Mouse (Mus musculus) thymus, postnatal 4 days (tissue): Measurements from ENCODE around the gene Ctxn1.

Source experiments
- DNase-seq: peaks from one replicate; pipeline ENCODE4 v3.0.0; 2021

Ctxn1 gene

GRCm38 (mm10) chr8:4249213-4249612 is 9.9 kb downstream of the Ctxn1 start:
- no peak for DNase-seq

GRCm38 (mm10) chr8:4247951-4248540 is 11.0 kb downstream of the Ctxn1 start, which contains the start of gene Tgfbr3l:
Gene Tgfbr3l (plus strand): TSS chr8:4248214.
- no peak for DNase-seq

GRCm38 (mm10) chr8:4247241-4247640 is 11.8 kb downstream of the Ctxn1 start:
- DNase-seq, result no peak

- DNase-seq, result no peak
Observed at GRCm38 (mm10) chr8:4245737-4246136, 13.3 kb downstream of the Ctxn1 start.

- no peak for DNase-seq
Observed at GRCm38 (mm10) chr8:4245061-4245460, 14.0 kb downstream of the Ctxn1 start.

GRCm38 (mm10) chr8:4239193-4239890 is 19.7 kb downstream of the Ctxn1 start:
- no peak for DNase-seq

- peak; percentile 100 for DNase-seq
Observed at GRCm38 (mm10) chr8:4238434-4239192, 20.5 kb downstream of the Ctxn1 start, which contains the start of the genes Map2k7 and Gm49320. Gene Map2k7 (plus strand): TSS chr8:4238740. Gene Gm49320 (plus strand): TSS chr8:4238865.

GRCm38 (mm10) chr8:4237814-4238433 is 21.1 kb downstream of the Ctxn1 start:
- DNase-seq, result no peak

- no peak for DNase-seq
Observed at GRCm38 (mm10) chr8:4230612-4231351, 28.3 kb downstream of the Ctxn1 start.

GRCm38 (mm10) chr8:4229784-4230183 is 29.3 kb downstream of the Ctxn1 start:
- no peak for DNase-seq

- no peak for DNase-seq
Observed at GRCm38 (mm10) chr8:4227919-4228318, 31.2 kb downstream of the Ctxn1 start.

- DNase-seq, result no peak
Observed at GRCm38 (mm10) chr8:4226739-4227347, 32.2 kb downstream of the Ctxn1 start, which contains the start of gene Lrrc8e. Gene Lrrc8e (plus strand): TSS chr8:4226827.

- no peak for DNase-seq
Observed at GRCm38 (mm10) chr8:4226323-4226722, 32.8 kb downstream of the Ctxn1 start.

GRCm38 (mm10) chr8:4222059-4222458 is 37.0 kb downstream of the Ctxn1 start:
- DNase-seq, result no peak

- DNase-seq, result no peak
Observed at GRCm38 (mm10) chr8:4219617-4220016, 39.5 kb downstream of the Ctxn1 start.

GRCm38 (mm10) chr8:4216791-4217621 is 42.1 kb downstream of the Ctxn1 start, which contains the start of gene Prr36:
Gene Prr36 (minus strand): TSS chr8:4217459.
- peak; percentile 52 for DNase-seq

- DNase-seq, result no peak
Observed at GRCm38 (mm10) chr8:4216296-4216695, 42.8 kb downstream of the Ctxn1 start.

- peak; percentile 70 for DNase-seq
Observed at GRCm38 (mm10) chr8:4214006-4214980, 44.8 kb downstream of the Ctxn1 start.

- peak; percentile 73 for DNase-seq
Observed at GRCm38 (mm10) chr8:4213210-4214005, 45.7 kb downstream of the Ctxn1 start.
